Mouse (Mus musculus) limb, embryonic 14.5 days (tissue): ENCODE measurements at regions not wholly inside any gene's neighbourhood (a gene's known extent, or its start where the extent isn't known, plus 50 kb on each side); places are given as distances from the start of the nearest gene placed in this dataset.

Source experiments
- ATAC-seq: fragments of 200-750 bp; cut with Nextera tagmentation; 2 replicates; pipeline ENCODE4 v1.8.0; 2017; ENCODE audit warnings: low read depth, moderate number of reproducible peaks, moderate TSS enrichment; ENCODE audit not compliant: low FRiP score
- DNase-seq: peaks from one replicate; pipeline ENCODE4 v3.0.0-alpha.2; 2015; ENCODE audit warnings: low spot score
- H3K27ac ChIP-seq: fragments of 300-500 bp; sonication (generic); replicated peaks from 2 replicates; pipeline ENCODE4 v1.5.1; 2014; ENCODE audit warnings: low read depth, mild to moderate bottlenecking, low read length, moderate library complexity, mixed read lengths
- H3K27me3 ChIP-seq: fragments of 300-500 bp; sonication (generic); 2 replicates; pipeline ENCODE4 v1.6.1; 2014; ENCODE audit warnings: low read length, mixed read lengths; ENCODE audit not compliant: control insufficient read depth, insufficient read depth
- H3K36me3 ChIP-seq: fragments of 300-500 bp; sonication (generic); 2 replicates; pipeline ENCODE4 v1.6.1; 2014; ENCODE audit warnings: mild to moderate bottlenecking, low read length, moderate library complexity, mixed read lengths; ENCODE audit not compliant: control insufficient read depth, insufficient read depth
- H3K4me1 ChIP-seq: fragments of 300-500 bp; sonication (generic); 2 replicates; pipeline ENCODE4 v1.6.1; 2014; ENCODE audit warnings: antibody characterized with exemption, low read length, mixed read lengths; ENCODE audit not compliant: control insufficient read depth, insufficient read depth
- H3K4me2 ChIP-seq: fragments of 300-500 bp; sonication (generic); replicated peaks from 2 replicates; pipeline ENCODE4 v1.6.1; 2014; ENCODE audit warnings: low read depth, mild to moderate bottlenecking, low read length, moderate library complexity; ENCODE audit not compliant: severe bottlenecking
- H3K4me3 ChIP-seq: fragments of 300-500 bp; sonication (generic); replicated peaks from 2 replicates; pipeline ENCODE4 v1.5.1; 2014; ENCODE audit warnings: low read length
- H3K9ac ChIP-seq: fragments of 300-500 bp; sonication (generic); 2 replicates; pipeline ENCODE4 v1.6.1; 2014; ENCODE audit warnings: mild to moderate bottlenecking, low read depth, low read length, moderate library complexity; ENCODE audit not compliant: severe bottlenecking
- H3K9me3 ChIP-seq: fragments of 300-500 bp; sonication (generic); 2 replicates; pipeline ENCODE4 v1.6.1; 2016; ENCODE audit warnings: low read length; ENCODE audit not compliant: control insufficient read depth
- POLR2A ChIP-seq: fragments of 200-500 bp; IDR thresholded peaks from 2 replicates; pipeline ENCODE4 v1.8.0; 2012; ENCODE audit warnings: inconsistent platforms, mild to moderate bottlenecking, moderate library complexity, borderline replicate concordance; ENCODE audit not compliant: insufficient read depth, insufficient read length; ENCODE audit errors: extremely low read depth
- WGBS: fragments of 180-500 bp; shearing (Covaris S2); extraction: QIAGEN DNeasy Blood & Tissue Kit; methylation state at CpG from one replicate; pipeline ENCODE4 v1.1.7; 2014; 5-methylcytosine and 5-hydroxymethylcytosine counted together

DNA sequence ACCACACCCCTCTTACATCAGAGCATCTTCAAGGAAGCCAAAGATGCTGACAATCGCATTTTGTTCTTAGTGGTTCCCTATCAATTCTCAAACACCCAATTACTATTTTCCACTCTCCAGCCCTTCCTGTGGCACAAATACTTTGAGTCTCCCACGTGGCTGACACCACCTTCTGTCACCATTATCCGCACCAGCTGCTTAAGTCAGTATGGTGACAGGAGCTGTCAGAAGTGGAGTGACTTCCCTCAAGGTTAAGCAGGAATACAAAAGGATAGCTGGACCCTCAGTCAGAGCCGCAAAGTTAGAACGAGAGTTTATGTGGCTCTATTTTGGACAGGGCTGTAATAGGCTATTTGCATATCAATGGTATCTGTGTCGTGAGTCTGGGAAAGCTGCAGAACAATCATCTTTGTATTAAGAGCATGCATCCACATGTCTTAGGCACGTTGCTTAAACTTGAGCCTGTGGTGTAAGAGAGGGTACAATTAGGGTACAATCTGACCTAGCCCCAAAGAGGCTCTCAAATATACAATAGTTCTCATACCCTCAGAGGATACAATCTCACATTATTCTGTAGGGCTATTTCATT is 155.5 kb upstream of the Slco3a1 start:
- H3K4me3 ChIP-seq = no peak overlapping the region
- no peak for TF ChIP-seq POLR2A
- H3K27me3 ChIP-seq = no peaks in the 10 kb centered on the region
- no peak for DNase-seq
- no peaks in the 10 kb centered on the region for H3K9me3 ChIP-seq
- no peak overlapping the region for H3K4me2 ChIP-seq
- ATAC-seq = no peak
- no peaks in the 10 kb centered on the region for H3K36me3 ChIP-seq
- 67% methylated on average over 7 of the region's 7 CpGs for WGBS
- H3K27ac ChIP-seq = no peak overlapping the region
- no peak overlapping the region for H3K9ac ChIP-seq
- H3K4me1 ChIP-seq = no peaks in the 10 kb centered on the region

DNA sequence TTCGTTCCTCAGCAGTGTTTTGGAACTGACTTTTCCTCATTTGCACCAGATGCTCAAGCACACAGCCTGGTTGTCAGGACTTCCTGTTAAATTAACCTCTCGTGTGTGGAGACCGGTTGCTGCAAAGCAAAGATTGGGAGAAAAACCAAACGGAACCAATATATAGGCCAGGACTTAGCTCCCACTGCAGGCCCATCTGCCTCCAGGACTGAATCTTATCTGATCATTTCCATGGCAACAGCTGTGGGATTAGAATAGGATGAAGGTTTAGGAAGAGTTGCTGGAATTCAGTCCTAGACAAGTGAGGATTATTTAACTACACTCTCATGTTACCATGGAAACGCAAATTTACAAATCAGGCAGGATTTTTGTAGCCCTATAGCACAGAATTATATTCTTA is 154.4 kb upstream of the Slco3a1 start:
- ATAC-seq (no peak), DNase-seq (no peak)
- Histone ChIP-seq H3K27ac (no peak overlapping the region), H3K27me3 (no peaks in the 10 kb centered on the region), H3K36me3 (no peaks in the 10 kb centered on the region), H3K9me3 (no peaks in the 10 kb centered on the region), H3K4me2 (no peak overlapping the region), H3K4me1 (no peaks in the 10 kb centered on the region), H3K9ac (no peak overlapping the region), H3K4me3 (no peak overlapping the region)
- TF ChIP-seq POLR2A = no peak
- 49% methylated on average over 5 of the region's 5 CpGs for WGBS

DNA sequence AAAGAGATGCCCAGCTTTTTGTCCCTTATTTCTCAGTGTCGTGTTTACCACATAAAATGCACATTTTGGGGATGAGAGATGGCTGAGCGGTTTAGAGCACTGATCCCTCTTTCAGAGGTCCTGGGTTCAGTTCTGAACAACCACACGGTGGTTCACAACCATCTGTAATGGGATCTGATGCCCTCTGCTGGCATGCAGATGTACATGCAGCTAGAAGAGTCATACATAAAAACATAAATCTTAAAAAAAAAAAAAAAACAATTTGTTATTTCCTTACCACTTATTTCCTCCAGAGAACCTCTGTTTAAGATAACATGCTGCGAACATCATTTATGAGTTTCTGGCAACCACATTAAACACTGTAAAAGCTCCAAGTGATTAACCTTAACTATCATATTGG is 149.0 kb upstream of the Slco3a1 start:
- Histone ChIP-seq H3K36me3 (no peaks in the 10 kb centered on the region), H3K9me3 (no peaks in the 10 kb centered on the region), H3K27ac (no peak overlapping the region), H3K27me3 (no peaks in the 10 kb centered on the region), H3K4me3 (no peak overlapping the region), H3K4me1 (no peaks in the 10 kb centered on the region), H3K4me2 (no peak overlapping the region), H3K9ac (no peak overlapping the region)
- DNase-seq = no peak
- no peak for TF ChIP-seq POLR2A
- WGBS = 75% methylated on average over 4 of the region's 4 CpGs
- ATAC-seq = no peak

DNA sequence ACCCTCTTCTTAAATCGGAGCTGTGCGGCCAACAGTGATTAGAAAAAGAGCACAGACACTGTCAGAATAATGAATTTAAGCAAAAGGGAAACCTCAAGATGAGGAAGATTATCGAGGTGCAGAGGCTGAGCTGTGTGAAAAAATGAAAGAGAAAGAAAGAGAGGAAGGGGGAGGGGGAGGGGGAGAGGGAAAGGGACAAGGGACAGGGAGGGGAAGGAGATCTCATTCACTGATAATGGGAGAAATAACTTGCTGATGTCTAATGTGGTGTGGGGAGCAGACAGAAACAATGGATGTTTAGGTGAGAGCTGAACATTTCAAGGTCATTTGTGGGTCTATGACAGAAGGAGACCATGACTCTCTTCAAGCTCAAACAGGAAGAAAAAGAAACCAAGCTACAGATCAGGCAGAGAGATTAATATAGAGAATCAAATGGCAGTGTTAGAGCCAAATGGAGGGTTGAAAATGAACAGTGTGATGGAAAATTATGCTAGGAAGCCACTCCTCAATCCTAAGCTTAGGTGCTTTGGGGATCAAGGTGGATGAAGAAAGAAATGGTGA is 143.3 kb upstream of the Slco3a1 start:
- H3K9me3 ChIP-seq = no peaks in the 10 kb centered on the region
- no peaks in the 10 kb centered on the region for H3K36me3 ChIP-seq
- no peaks in the 10 kb centered on the region for H3K4me1 ChIP-seq
- WGBS = 78% methylated on average over 3 of the region's 3 CpGs
- no peak for ATAC-seq
- H3K27me3 ChIP-seq = no peaks in the 10 kb centered on the region
- no peak overlapping the region for H3K4me3 ChIP-seq
- no peak for DNase-seq
- TF ChIP-seq POLR2A = no peak
- H3K9ac ChIP-seq = no peak overlapping the region
- no peak overlapping the region for H3K4me2 ChIP-seq
- H3K27ac ChIP-seq = no peak overlapping the region

DNA sequence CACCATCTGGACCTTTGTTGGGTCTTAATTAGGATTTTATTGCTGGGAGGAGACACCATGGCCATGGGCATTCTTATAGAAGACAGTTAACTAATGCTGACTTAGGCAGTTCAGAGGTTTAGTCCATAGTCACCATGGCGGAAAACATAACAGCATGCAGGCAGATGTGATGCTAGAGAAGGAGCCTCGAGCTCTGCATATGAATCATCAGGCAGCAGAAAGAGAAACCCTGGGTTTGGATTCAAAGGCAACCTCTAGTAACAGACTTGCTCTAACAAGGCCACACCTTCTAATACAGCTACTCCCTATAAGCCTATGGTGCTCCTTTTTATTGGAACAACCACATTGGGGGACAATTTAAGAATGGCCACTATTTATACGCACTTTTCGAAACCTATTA is 141.7 kb upstream of the Slco3a1 start:
- no peaks in the 10 kb centered on the region for H3K4me1 ChIP-seq
- no peak overlapping the region for H3K4me3 ChIP-seq
- ATAC-seq (no peak), DNase-seq (no peak)
- TF ChIP-seq POLR2A = no peak
- no peaks in the 10 kb centered on the region for H3K9me3 ChIP-seq
- H3K4me2 ChIP-seq = no peak overlapping the region
- H3K27ac ChIP-seq = no peak overlapping the region
- H3K27me3 ChIP-seq = no peaks in the 10 kb centered on the region
- no peaks in the 10 kb centered on the region for H3K36me3 ChIP-seq
- WGBS = 89% methylated on average over 4 of the region's 4 CpGs
- no peak overlapping the region for H3K9ac ChIP-seq
